Mouse (Mus musculus) limb, embryonic 11.5 days (tissue): Measurements from ENCODE around the gene Ydjc. TPM values are rescaled to one million over a fixed set of nuclear protein-coding genes. Genes with fewer than 3 reads are reported as not detected.

Source experiments
- microRNA counts: library from miRNA; unstranded; fragments of <30 nt; microRNA quantifications from one replicate; lab custom pipeline; 2016
- microRNA-seq: library from miRNA; unstranded; fragments of <30 nt; microRNA quantifications from one replicate; pipeline ENCODE4, GENCODE M21; 2016
- polyA plus RNA-seq: library from polyadenylated mRNA; unstranded; fragments of >200 nt; fragmentation: Nextera tagmentation; extraction: Ambion mirVana; gene quantifications from 2 replicates; pipeline ENCODE4 v1.2.1, GENCODE M21; 2014

The Ydjc gene
- polyA plus RNA-seq, 1 experiment from 2014 or later = 3.6 TPM

MicroRNAs within 50 kb of the gene (microRNA counts, 519-probe panel; counts per million panel counts)
- microRNA mmu-miR-130b (lab: Ali Mortazavi, UCI) (5,883 counts per million, percentile 94 among the panel's probes with 10 or more counts), microRNA mmu-miR-301b (lab: Ali Mortazavi, UCI) (3,033 counts per million, percentile 35 among the panel's probes with 10 or more counts)

Small RNA genes lying within 50 kb of the gene (microRNA-seq; reads per million reads assigned to microRNA genes)
- 9,767 reads per million, percentile 95 among the genes with 10 or more reads in this experiment for gene Mir130b
- gene Mir301b = 157 reads per million, percentile 55 among the genes with 10 or more reads in this experiment

Other genes starting within 250 kb of the Ydjc start
- gene Ppm1f, start 248.2 kb upstream of the Ydjc start, polyA plus RNA-seq = 26.5 and 31.0 TPM in 2 replicates
- gene Mapk1, start 161.2 kb upstream of the Ydjc start, polyA plus RNA-seq = 171 and 172 TPM in 2 replicates
- 99.5 and 109 TPM in 2 replicates for gene Ypel1, start 74.9 kb upstream of the Ydjc start, polyA plus RNA-seq
- gene Ppil2, start 33.4 kb upstream of the Ydjc start, polyA plus RNA-seq = 146 and 150 TPM in 2 replicates
- gene 2610318N02Rik, start 19.5 kb upstream of the Ydjc start, polyA plus RNA-seq = 154 and 174 TPM in 2 replicates
- gene Sdf2l1, start 12.2 kb upstream of the Ydjc start, polyA plus RNA-seq = 62.6 and 65.8 TPM in 2 replicates
- gene Ccdc116, start 2.6 kb downstream of the Ydjc start, polyA plus RNA-seq = 0.40 and 0.58 TPM in 2 replicates
- gene Ube2l3, start 58.0 kb downstream of the Ydjc start, polyA plus RNA-seq = 430 and 433 TPM in 2 replicates
- gene Rimbp3, start 64.0 kb downstream of the Ydjc start, polyA plus RNA-seq = 0.37 and 0.44 TPM in 2 replicates
- gene Hic2, start 89.0 kb downstream of the Ydjc start, polyA plus RNA-seq = 9.8 and 10.6 TPM in 2 replicates
- gene Tmem191c, start 131.5 kb downstream of the Ydjc start, polyA plus RNA-seq = 4.5 and 7.6 TPM in 2 replicates
- gene Serpind1, start 186.8 kb downstream of the Ydjc start, polyA plus RNA-seq = 0.12 and 0.35 TPM in 2 replicates